Mouse (Mus musculus): Measurements from ENCODE around the gene Hgfac. TPM values are rescaled to one million over a fixed set of nuclear protein-coding genes. Genes with fewer than 3 reads are reported as not detected.
A peak's percentile ranks its signal among the peaks of the same experiment; 100 is the strongest.

Gene Hgfac
- polyA plus RNA-seq, 1 experiment from 2014 or later, result 0.49 TPM

GRCm38 (mm10) chr5:35035795-35036194, 5.5 kb upstream of the Hgfac start:
- no peaks in the 10 kb centered on the region for H3K9me3 ChIP-seq (ENCODE audit: control insufficient read depth, low read length)
- WGBS, result 58% methylated on average over 4 of the region's 4 CpGs
- H3K27me3 ChIP-seq (ENCODE audit: control insufficient read depth, insufficient read depth, low read length), result no peaks in the 10 kb centered on the region
- peaks cover 30% of the 10 kb centered on the region for H3K36me3 ChIP-seq (ENCODE audit: control insufficient read depth, insufficient read depth, low read length)
- no peak overlapping the region for H3K9ac ChIP-seq (ENCODE audit: low read length)
- H3K27ac ChIP-seq (replicated peaks in 1 of 2; ENCODE audit: control insufficient read depth in 1 of 2, insufficient read depth in 1 of 2, low read depth in 2 of 2, low read length in 2 of 2), result peak overlapping the region; percentile 50 to 66
- peak; percentile 41; the same call in 1 of the 2 replicates for ATAC-seq (ENCODE audit: insufficient number of reproducible peaks, insufficient read depth, low FRiP score, low read depth)
- no peak overlapping the region for H3K4me2 ChIP-seq (ENCODE audit: low read length)
- H3K4me1 ChIP-seq (ENCODE audit: control insufficient read depth in 2 of 2, insufficient read depth in 2 of 2, low read length in 2 of 2), result peaks cover 4 to 7% of the 10 kb centered on the region in 2 experiments; a peak in 2 of 4 replicates
- no peak overlapping the region for H3K4me3 ChIP-seq (ENCODE audit: control insufficient read depth in 1 of 2, insufficient read depth in 1 of 2, low read depth in 1 of 2, low read length in 2 of 2)

GRCm38 (mm10) chr5:35037438-35037837, 3.9 kb upstream of the Hgfac start:
- Histone ChIP-seq H3K27ac (replicated peaks in 1 of 2; ENCODE audit: control insufficient read depth in 1 of 2, insufficient read depth in 1 of 2, low read depth in 2 of 2, low read length in 2 of 2) (no peak overlapping the region), H3K9me3 (ENCODE audit: control insufficient read depth, low read length) (no peaks in the 10 kb centered on the region), H3K4me3 (ENCODE audit: control insufficient read depth in 1 of 2, insufficient read depth in 1 of 2, low read depth in 1 of 2, low read length in 2 of 2) (no peak overlapping the region), H3K27me3 (ENCODE audit: control insufficient read depth, insufficient read depth, low read length) (no peaks in the 10 kb centered on the region), H3K36me3 (ENCODE audit: control insufficient read depth, insufficient read depth, low read length) (peaks cover 17% of the 10 kb centered on the region), H3K4me2 (ENCODE audit: low read length) (no peak overlapping the region), H3K4me1 (ENCODE audit: control insufficient read depth in 2 of 2, insufficient read depth in 2 of 2, low read length in 2 of 2) (peaks cover 4 to 7% of the 10 kb centered on the region in 2 experiments; a peak in 2 of 4 replicates), H3K9ac (ENCODE audit: low read length) (no peak overlapping the region)
- ATAC-seq (ENCODE audit: insufficient number of reproducible peaks, insufficient read depth, low FRiP score, low read depth), result no peak

GRCm38 (mm10) chr5:35042431-35043109, 1.3 kb downstream of the Hgfac start:
- Histone ChIP-seq H3K36me3 (ENCODE audit: control insufficient read depth, insufficient read depth, low read length) (no peaks in the 10 kb centered on the region), H3K9me3 (ENCODE audit: control insufficient read depth, low read length) (no peaks in the 10 kb centered on the region), H3K4me3 (ENCODE audit: control insufficient read depth in 1 of 2, insufficient read depth in 1 of 2, low read depth in 1 of 2, low read length in 2 of 2) (no peak overlapping the region), H3K4me2 (ENCODE audit: low read length) (no peak overlapping the region), H3K9ac (ENCODE audit: low read length) (no peak overlapping the region), H3K27me3 (ENCODE audit: control insufficient read depth, insufficient read depth, low read length) (peaks cover 3% of the 10 kb centered on the region; the same call in 1 of the 2 replicates), H3K4me1 (ENCODE audit: control insufficient read depth in 2 of 2, insufficient read depth in 2 of 2, low read length in 2 of 2) (no peaks in the 10 kb centered on the region), H3K27ac (replicated peaks in 1 of 2; ENCODE audit: control insufficient read depth in 1 of 2, insufficient read depth in 1 of 2, low read depth in 2 of 2, low read length in 2 of 2) (no peak overlapping the region)
- ATAC-seq (ENCODE audit: insufficient number of reproducible peaks, insufficient read depth, low FRiP score, low read depth), result no peak
- 59% methylated on average over 10 of the region's 10 CpGs for WGBS

GRCm38 (mm10) chr5:35043110-35043451, 1.8 kb downstream of the Hgfac start:
- Histone ChIP-seq H3K9ac (ENCODE audit: low read length) (no peak overlapping the region), H3K9me3 (ENCODE audit: control insufficient read depth, low read length) (no peaks in the 10 kb centered on the region), H3K4me1 (ENCODE audit: control insufficient read depth in 2 of 2, insufficient read depth in 2 of 2, low read length in 2 of 2) (no peaks in the 10 kb centered on the region), H3K27ac (replicated peaks in 1 of 2; ENCODE audit: control insufficient read depth in 1 of 2, insufficient read depth in 1 of 2, low read depth in 2 of 2, low read length in 2 of 2) (no peak overlapping the region), H3K36me3 (ENCODE audit: control insufficient read depth, insufficient read depth, low read length) (no peaks in the 10 kb centered on the region), H3K4me2 (ENCODE audit: low read length) (no peak overlapping the region), H3K4me3 (ENCODE audit: control insufficient read depth in 1 of 2, insufficient read depth in 1 of 2, low read depth in 1 of 2, low read length in 2 of 2) (no peak overlapping the region), H3K27me3 (ENCODE audit: control insufficient read depth, insufficient read depth, low read length) (peaks cover 3% of the 10 kb centered on the region; the same call in 1 of the 2 replicates)
- ATAC-seq (ENCODE audit: insufficient number of reproducible peaks, insufficient read depth, low FRiP score, low read depth), result no peak
- 15% methylated on average over 1 of the region's 1 CpGs for WGBS

- H3K4me3 ChIP-seq (ENCODE audit: control insufficient read depth in 1 of 2, insufficient read depth in 1 of 2, low read depth in 1 of 2, low read length in 2 of 2), result no peak overlapping the region
- no peak overlapping the region for H3K27ac ChIP-seq (replicated peaks in 1 of 2; ENCODE audit: control insufficient read depth in 1 of 2, insufficient read depth in 1 of 2, low read depth in 2 of 2, low read length in 2 of 2)
- no peak overlapping the region for H3K4me2 ChIP-seq (ENCODE audit: low read length)
- no peak overlapping the region for H3K9ac ChIP-seq (ENCODE audit: low read length)
- no peaks in the 10 kb centered on the region for H3K27me3 ChIP-seq (ENCODE audit: control insufficient read depth, insufficient read depth, low read length)
- WGBS, result 60% methylated on average over 5 of the region's 5 CpGs
- ATAC-seq (ENCODE audit: insufficient number of reproducible peaks, insufficient read depth, low FRiP score, low read depth), result no peak
- H3K36me3 ChIP-seq (ENCODE audit: control insufficient read depth, insufficient read depth, low read length), result no peaks in the 10 kb centered on the region
- H3K9me3 ChIP-seq (ENCODE audit: control insufficient read depth, low read length), result no peaks in the 10 kb centered on the region
- H3K4me1 ChIP-seq (ENCODE audit: control insufficient read depth in 2 of 2, insufficient read depth in 2 of 2, low read length in 2 of 2), result peaks cover 0 to 7% of the 10 kb centered on the region in 2 experiments; a peak in 1 of 4 replicates
Observed at GRCm38 (mm10) chr5:35050541-35050940, 9.2 kb downstream of the Hgfac start.

GRCm38 (mm10) chr5:35054628-35055027, 13.3 kb downstream of the Hgfac start:
- H3K4me3 ChIP-seq (ENCODE audit: control insufficient read depth in 1 of 2, insufficient read depth in 1 of 2, low read depth in 1 of 2, low read length in 2 of 2), result no peak overlapping the region
- H3K4me2 ChIP-seq (ENCODE audit: low read length), result no peak overlapping the region
- H3K9ac ChIP-seq (ENCODE audit: low read length), result no peak overlapping the region
- 79% methylated on average over 3 of the region's 3 CpGs for WGBS
- H3K27ac ChIP-seq (replicated peaks in 1 of 2; ENCODE audit: control insufficient read depth in 1 of 2, insufficient read depth in 1 of 2, low read depth in 2 of 2, low read length in 2 of 2), result no peak overlapping the region
- no peaks in the 10 kb centered on the region for H3K36me3 ChIP-seq (ENCODE audit: control insufficient read depth, insufficient read depth, low read length)
- no peaks in the 10 kb centered on the region for H3K9me3 ChIP-seq (ENCODE audit: control insufficient read depth, low read length)
- peaks cover 11% of the 10 kb centered on the region; the same call in 1 of the 2 replicates for H3K27me3 ChIP-seq (ENCODE audit: control insufficient read depth, insufficient read depth, low read length)
- H3K4me1 ChIP-seq (ENCODE audit: control insufficient read depth in 2 of 2, insufficient read depth in 2 of 2, low read length in 2 of 2), result peaks cover 13 to 27% of the 10 kb centered on the region in 2 experiments
- no peak for ATAC-seq (ENCODE audit: insufficient number of reproducible peaks, insufficient read depth, low FRiP score, low read depth)

GRCm38 (mm10) chr5:35055076-35055475, 13.8 kb downstream of the Hgfac start:
- H3K9me3 ChIP-seq (ENCODE audit: control insufficient read depth, low read length), result no peaks in the 10 kb centered on the region
- no peak overlapping the region for H3K4me2 ChIP-seq (ENCODE audit: low read length)
- ATAC-seq (ENCODE audit: insufficient number of reproducible peaks, insufficient read depth, low FRiP score, low read depth), result no peak
- H3K4me3 ChIP-seq (ENCODE audit: control insufficient read depth in 1 of 2, insufficient read depth in 1 of 2, low read depth in 1 of 2, low read length in 2 of 2), result no peak overlapping the region
- no peak overlapping the region for H3K27ac ChIP-seq (replicated peaks in 1 of 2; ENCODE audit: control insufficient read depth in 1 of 2, insufficient read depth in 1 of 2, low read depth in 2 of 2, low read length in 2 of 2)
- H3K36me3 ChIP-seq (ENCODE audit: control insufficient read depth, insufficient read depth, low read length), result no peaks in the 10 kb centered on the region
- peaks cover 11% of the 10 kb centered on the region; the same call in 1 of the 2 replicates for H3K27me3 ChIP-seq (ENCODE audit: control insufficient read depth, insufficient read depth, low read length)
- peaks cover 17 to 32% of the 10 kb centered on the region in 2 experiments for H3K4me1 ChIP-seq (ENCODE audit: control insufficient read depth in 2 of 2, insufficient read depth in 2 of 2, low read length in 2 of 2)
- 67% methylated on average over 12 of the region's 12 CpGs for WGBS
- H3K9ac ChIP-seq (ENCODE audit: low read length), result no peak overlapping the region
